Mouse (Mus musculus) bone marrow, adult 2 months (tissue): ENCODE results near the gene Bnipl.

Source experiments
- CTCF ChIP-seq: fragments of 200-500 bp; IDR thresholded peaks from 2 replicates; pipeline ENCODE4 v1.5.1; 2011; ENCODE audit warnings: low read length, control low read depth; ENCODE audit not compliant: control insufficient read depth, insufficient read depth
- POLR2A ChIP-seq: fragments of 200-500 bp; IDR thresholded peaks from 2 replicates; pipeline ENCODE4 v1.6.1; 2011; ENCODE audit warnings: low read depth, mild to moderate bottlenecking, control low read depth, low read length, borderline replicate concordance; ENCODE audit not compliant: control insufficient read depth

GRCm38 (mm10) chr3:95275161-95275560 is 24.2 kb upstream of the Bnipl start:
- no peak for TF ChIP-seq CTCF
- no peak for TF ChIP-seq POLR2A
